Mouse (Mus musculus): ENCODE results near the gene Pfdn2. TPM values are rescaled to one million over a fixed set of nuclear protein-coding genes. Genes with fewer than 3 reads are reported as not detected.

The Pfdn2 gene
- polyA plus RNA-seq, 1 experiment: 182 TPM

- Histone ChIP-seq H3K4me3 (ENCODE audit: low read depth, low read length) (no peak overlapping the region), H3K9ac (ENCODE audit: low read depth, poor library complexity, severe bottlenecking) (no peak overlapping the region), H3K4me1 (ENCODE audit: control insufficient read depth, insufficient read depth, low read length) (no peaks in the 10 kb centered on the region), H3K27ac (ENCODE audit: insufficient read depth, low read length) (no peak overlapping the region), H3K36me3 (ENCODE audit: control insufficient read depth, insufficient read depth, low read length, poor library complexity, severe bottlenecking) (no peaks in the 10 kb centered on the region), H3K9me3 (replicated peaks; ENCODE audit: control insufficient read depth, insufficient read depth, low read length, poor library complexity, severe bottlenecking) (no peaks in the 10 kb centered on the region), H3K27me3 (ENCODE audit: control insufficient read depth, insufficient read depth, low read length, poor library complexity, severe bottlenecking) (no peaks in the 10 kb centered on the region)
- TF ChIP-seq POLR2A (IDR thresholded peaks at IDR 0.05; ENCODE audit: insufficient read depth, low read length) (no peak), CTCF (IDR thresholded peaks at IDR 0.05; ENCODE audit: low read depth, low read length) (no peak), EP300 (IDR thresholded peaks at IDR 0.05; ENCODE audit: insufficient read depth, low read depth, low read length) (no peak)
Measured at GRCm38 (mm10) chr1:171402991-171403390, 57.5 kb downstream of the Pfdn2 start.

GRCm38 (mm10) chr1:171407263-171407662 lies 61.8 kb downstream of the Pfdn2 start:
- no peak overlapping the region for H3K27ac ChIP-seq (ENCODE audit: insufficient read depth, low read length)
- no peak for TF ChIP-seq EP300 (IDR thresholded peaks at IDR 0.05; ENCODE audit: insufficient read depth, low read depth, low read length)
- no peak for TF ChIP-seq CTCF (IDR thresholded peaks at IDR 0.05; ENCODE audit: low read depth, low read length)
- TF ChIP-seq POLR2A (IDR thresholded peaks at IDR 0.05; ENCODE audit: insufficient read depth, low read length): no peak
- no peaks in the 10 kb centered on the region for H3K36me3 ChIP-seq (ENCODE audit: control insufficient read depth, insufficient read depth, low read length, poor library complexity, severe bottlenecking)
- no peaks in the 10 kb centered on the region for H3K4me1 ChIP-seq (ENCODE audit: control insufficient read depth, insufficient read depth, low read length)
- H3K9ac ChIP-seq (ENCODE audit: low read depth, poor library complexity, severe bottlenecking): no peak overlapping the region
- no peaks in the 10 kb centered on the region for H3K9me3 ChIP-seq (replicated peaks; ENCODE audit: control insufficient read depth, insufficient read depth, low read length, poor library complexity, severe bottlenecking)
- H3K4me3 ChIP-seq (ENCODE audit: low read depth, low read length): no peak overlapping the region
- no peaks in the 10 kb centered on the region for H3K27me3 ChIP-seq (ENCODE audit: control insufficient read depth, insufficient read depth, low read length, poor library complexity, severe bottlenecking)

Other genes with a start within 250 kb of the Pfdn2 start
- gene Cfap126, start 231.8 kb upstream of the Pfdn2 start, polyA plus RNA-seq (2011; ENCODE audit: insufficient read depth, insufficient read length, low read depth, missing spikeins): 6.4 and 7.5 TPM in 2 replicates
- gene Sdhc, start 195.1 kb upstream of the Pfdn2 start, polyA plus RNA-seq (2011; ENCODE audit: insufficient read depth, insufficient read length, low read depth, missing spikeins): 273 and 285 TPM in 2 replicates
- 1.1 and 1.3 TPM in 2 replicates for gene Mpz, start 195.0 kb upstream of the Pfdn2 start, polyA plus RNA-seq (2011; ENCODE audit: insufficient read depth, insufficient read length, low read depth, missing spikeins)
- gene Pcp4l1, start 149.4 kb upstream of the Pfdn2 start, polyA plus RNA-seq (2011; ENCODE audit: insufficient read depth, insufficient read length, low read depth, missing spikeins): 0.37 and 0.70 TPM in 2 replicates
- not detected in 2 replicates for gene Nr1i3, start 131.7 kb upstream of the Pfdn2 start, polyA plus RNA-seq (2011; ENCODE audit: insufficient read depth, insufficient read length, low read depth, missing spikeins)
- gene Tomm40l, start 123.2 kb upstream of the Pfdn2 start, polyA plus RNA-seq (2011; ENCODE audit: insufficient read depth, insufficient read length, low read depth, missing spikeins): 18.3 and 25.1 TPM in 2 replicates
- gene Apoa2, start 120.6 kb upstream of the Pfdn2 start, polyA plus RNA-seq (2011; ENCODE audit: insufficient read depth, insufficient read length, low read depth, missing spikeins): 18.0 and 19.1 TPM in 2 replicates
- 0.91 TPM in 1 of 2 replicates, not detected in the other for gene Fcer1g, start 111.3 kb upstream of the Pfdn2 start, polyA plus RNA-seq (2011; ENCODE audit: insufficient read depth, insufficient read length, low read depth, missing spikeins)
- 3.5 and 4.3 TPM in 2 replicates for gene Adamts4, start 95.2 kb upstream of the Pfdn2 start, polyA plus RNA-seq (2011; ENCODE audit: insufficient read depth, insufficient read length, low read depth, missing spikeins)
- 158 and 163 TPM in 2 replicates for gene Ndufs2, start 94.3 kb upstream of the Pfdn2 start, polyA plus RNA-seq (2011; ENCODE audit: insufficient read depth, insufficient read length, low read depth, missing spikeins)
- gene B4galt3, start 75.3 kb upstream of the Pfdn2 start, polyA plus RNA-seq (2011; ENCODE audit: insufficient read depth, insufficient read length, low read depth, missing spikeins): 59.7 and 64.8 TPM in 2 replicates
- 23.8 and 25.2 TPM in 2 replicates for gene Ppox, start 64.5 kb upstream of the Pfdn2 start, polyA plus RNA-seq (2011; ENCODE audit: insufficient read depth, insufficient read length, low read depth, missing spikeins)
- gene Usp21, start 57.7 kb upstream of the Pfdn2 start, polyA plus RNA-seq (2011; ENCODE audit: insufficient read depth, insufficient read length, low read depth, missing spikeins): 48.4 and 51.2 TPM in 2 replicates
- gene Ufc1, start 50.6 kb upstream of the Pfdn2 start, polyA plus RNA-seq (2011; ENCODE audit: insufficient read depth, insufficient read length, low read depth, missing spikeins): 59.8 and 66.0 TPM in 2 replicates
- gene Dedd, start 16.5 kb upstream of the Pfdn2 start, polyA plus RNA-seq (2011; ENCODE audit: insufficient read depth, insufficient read length, low read depth, missing spikeins): 45.2 and 49.8 TPM in 2 replicates
- 42.9 and 52.0 TPM in 2 replicates for gene Nit1, start within 50 bp of the Pfdn2 start, polyA plus RNA-seq (2011; ENCODE audit: insufficient read depth, insufficient read length, low read depth, missing spikeins)
- gene Klhdc9, start 15.1 kb downstream of the Pfdn2 start, polyA plus RNA-seq (2011; ENCODE audit: insufficient read depth, insufficient read length, low read depth, missing spikeins): 0.52 and 0.73 TPM in 2 replicates
- 4.3 and 4.6 TPM in 2 replicates for gene Nectin4, start 24.4 kb downstream of the Pfdn2 start, polyA plus RNA-seq (2011; ENCODE audit: insufficient read depth, insufficient read length, low read depth, missing spikeins)
- 0.78 and 1.1 TPM in 2 replicates for gene Arhgap30, start 43.3 kb downstream of the Pfdn2 start, polyA plus RNA-seq (2011; ENCODE audit: insufficient read depth, insufficient read length, low read depth, missing spikeins)
- gene Usf1, start 65.6 kb downstream of the Pfdn2 start, polyA plus RNA-seq (2011; ENCODE audit: insufficient read depth, insufficient read length, low read depth, missing spikeins): 57.7 and 79.4 TPM in 2 replicates
- gene Tstd1, start 73.2 kb downstream of the Pfdn2 start, polyA plus RNA-seq (2011; ENCODE audit: insufficient read depth, insufficient read length, low read depth, missing spikeins): 9.9 TPM in 2 replicates
- gene F11r, start 91.9 kb downstream of the Pfdn2 start, polyA plus RNA-seq (2011; ENCODE audit: insufficient read depth, insufficient read length, low read depth, missing spikeins): 123 and 146 TPM in 2 replicates
- 4.7 and 5.2 TPM in 2 replicates for gene Alyref2, start 157.8 kb downstream of the Pfdn2 start, polyA plus RNA-seq (2011; ENCODE audit: insufficient read depth, insufficient read length, low read depth, missing spikeins)
- gene Itln1, start 189.6 kb downstream of the Pfdn2 start, polyA plus RNA-seq (2011; ENCODE audit: insufficient read depth, insufficient read length, low read depth, missing spikeins): not detected in 2 replicates
- not detected in 2 replicates for gene Cd244a, start 213.5 kb downstream of the Pfdn2 start, polyA plus RNA-seq (2011; ENCODE audit: insufficient read depth, insufficient read length, low read depth, missing spikeins)